Mouse (Mus musculus) heart, postnatal 0 days (tissue): ENCODE measurements around the gene B3glct. TPM values are rescaled to one million over a fixed set of nuclear protein-coding genes. Genes with fewer than 3 reads are reported as not detected.

ENCODE experiments used
- ATAC-seq: fragments of 200-750 bp; cut with Nextera tagmentation; 2 replicates; pipeline ENCODE4 v1.8.0; 2017; ENCODE audit warnings: low read depth, moderate number of reproducible peaks, moderate library complexity; ENCODE audit not compliant: insufficient read depth
- DNase-seq: peaks from one replicate; pipeline ENCODE4 v3.0.0-alpha.2; 2016; ENCODE audit warnings: low spot score
- H3K27ac ChIP-seq: fragments of 300-500 bp; sonication (generic); 2 replicates; pipeline ENCODE4 v1.5.1; 2014; ENCODE audit warnings: low read depth, mild to moderate bottlenecking
- H3K27me3 ChIP-seq: fragments of 300-500 bp; sonication (generic); 2 replicates; pipeline ENCODE4 v1.6.1; 2014; ENCODE audit warnings: low read length, mixed read lengths; ENCODE audit not compliant: control insufficient read depth, insufficient read depth
- H3K36me3 ChIP-seq: fragments of 300-500 bp; sonication (generic); replicated peaks from 2 replicates; pipeline ENCODE4 v1.6.1; 2014; ENCODE audit warnings: low read length, mixed read lengths; ENCODE audit not compliant: control insufficient read depth, insufficient read depth
- H3K4me1 ChIP-seq: fragments of 300-500 bp; sonication (generic); 2 replicates; pipeline ENCODE4 v1.6.1; 2014; ENCODE audit warnings: antibody characterized with exemption; ENCODE audit not compliant: control insufficient read depth, insufficient read depth
- H3K4me2 ChIP-seq: fragments of 300-500 bp; sonication (generic); 2 replicates; pipeline ENCODE4 v1.6.1; 2014; ENCODE audit warnings: low read depth, mild to moderate bottlenecking, low read length, moderate library complexity
- H3K4me3 ChIP-seq: fragments of 300-500 bp; sonication (generic); 2 replicates; pipeline ENCODE4 v1.5.1; 2014; ENCODE audit warnings: low read depth, low read length
- H3K9ac ChIP-seq: fragments of 300-500 bp; sonication (generic); replicated peaks from 2 replicates; pipeline ENCODE4 v1.6.1; 2014; ENCODE audit warnings: low read depth, low read length, mixed read lengths
- H3K9me3 ChIP-seq: fragments of 300-500 bp; sonication (generic); replicated peaks from 2 replicates; pipeline ENCODE4 v1.6.1; 2016; ENCODE audit warnings: low read length; ENCODE audit not compliant: control insufficient read depth
- CTCF ChIP-seq: IDR thresholded peaks from 2 replicates; pipeline ENCODE4 v1.5.1; 2016; ENCODE audit warnings: antibody characterized with exemption, control low read depth, low read depth
- EP300 ChIP-seq: IDR thresholded peaks from 2 replicates; pipeline ENCODE4 v1.6.1; 2016; ENCODE audit warnings: antibody characterized with exemption, low read depth
- WGBS: fragments of 180-500 bp; shearing (Covaris S2); extraction: QIAGEN DNeasy Blood & Tissue Kit; methylation state at CpG from one replicate; pipeline ENCODE4 v1.1.7; 2014; 5-methylcytosine and 5-hydroxymethylcytosine counted together
- polyA plus RNA-seq: library from polyadenylated mRNA; unstranded; fragments of >200 nt; fragmentation: Nextera tagmentation; extraction: Ambion mirVana; gene quantifications from 2 replicates; pipeline ENCODE4 v1.2.1, GENCODE M21; 2015
- total RNA-seq: library from RNA; depleted of rRNA; stranded (reverse); fragments of >200 nt; gene quantifications from 2 replicates; pipeline ENCODE4 v1.2.3, GENCODE M21; 2014; ENCODE audit warnings: low replicate concordance

B3glct gene
- total and polyA plus RNA-seq, 2 experiments from 2014 or later, result 5.7 to 12.2 TPM

GRCm38 (mm10) chr5:149713170-149713774 lies 35.2 kb downstream of the B3glct start:
- peaks cover 3% of the 10 kb centered on the region; the same call in 1 of the 2 replicates for H3K4me1 ChIP-seq
- DNase-seq (peak; percentile 61), ATAC-seq (no peak)
- peaks cover 8% of the 10 kb centered on the region; the same call in 1 of the 2 replicates for H3K9me3 ChIP-seq
- no peaks in the 10 kb centered on the region for H3K27me3 ChIP-seq
- H3K9ac ChIP-seq, result no peak overlapping the region
- H3K27ac ChIP-seq, result no peak overlapping the region
- 24% methylated on average over 11 of the region's 11 CpGs for WGBS
- no peaks in the 10 kb centered on the region for H3K36me3 ChIP-seq
- H3K4me2 ChIP-seq, result peak overlapping the region; percentile 62
- no peak for TF ChIP-seq EP300
- peak; percentile 60 for TF ChIP-seq CTCF
- peak overlapping the region; percentile 36 for H3K4me3 ChIP-seq

GRCm38 (mm10) chr5:149713834-149714233 lies 35.8 kb downstream of the B3glct start:
- peak overlapping the region; percentile 36 for H3K4me3 ChIP-seq
- peaks cover 2% of the 10 kb centered on the region; the same call in 1 of the 2 replicates for H3K9me3 ChIP-seq
- H3K27ac ChIP-seq, result no peak overlapping the region
- ATAC-seq, result no peak
- 18% methylated on average over 16 of the region's 16 CpGs for WGBS
- H3K27me3 ChIP-seq, result no peaks in the 10 kb centered on the region
- TF ChIP-seq CTCF (no peak), EP300 (no peak)
- DNase-seq, result no peak
- H3K36me3 ChIP-seq, result no peaks in the 10 kb centered on the region
- H3K4me1 ChIP-seq, result peaks cover 3% of the 10 kb centered on the region; the same call in 1 of the 2 replicates
- H3K9ac ChIP-seq, result no peak overlapping the region
- peak overlapping the region; percentile 62 for H3K4me2 ChIP-seq

- no peak overlapping the region for H3K27ac ChIP-seq
- H3K36me3 ChIP-seq, result no peaks in the 10 kb centered on the region
- H3K9me3 ChIP-seq, result no peaks in the 10 kb centered on the region
- WGBS, result 69% methylated on average over 15 of the region's 15 CpGs
- no peak overlapping the region for H3K4me2 ChIP-seq
- H3K9ac ChIP-seq, result no peak overlapping the region
- ATAC-seq (no peak), DNase-seq (no peak)
- H3K4me1 ChIP-seq, result peaks cover 3% of the 10 kb centered on the region; the same call in 1 of the 2 replicates
- no peak overlapping the region for H3K4me3 ChIP-seq
- H3K27me3 ChIP-seq, result no peaks in the 10 kb centered on the region
- TF ChIP-seq EP300 (no peak), CTCF (no peak)
Observed at GRCm38 (mm10) chr5:149715571-149716328, 37.7 kb downstream of the B3glct start.

DNA sequence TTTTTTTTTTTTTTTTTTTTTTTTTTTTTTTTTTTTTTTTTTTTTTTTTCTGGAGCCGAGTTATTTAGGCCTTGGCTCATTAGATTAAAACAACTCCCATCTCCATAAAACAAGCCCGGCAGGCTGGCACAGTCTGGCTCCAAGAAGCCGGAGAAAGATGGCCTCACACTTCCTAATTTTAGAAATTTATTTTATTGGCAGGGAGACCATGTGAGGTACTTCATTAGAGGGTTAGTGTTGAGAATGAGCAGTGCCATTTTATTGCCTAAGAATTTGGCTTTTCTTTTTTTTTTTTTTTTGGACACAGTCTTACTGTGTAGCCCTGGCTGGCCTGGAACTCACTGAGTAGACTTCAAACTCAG lies 38.3 kb downstream of the B3glct start:
- Histone ChIP-seq H3K27ac (no peak overlapping the region), H3K27me3 (no peaks in the 10 kb centered on the region), H3K4me2 (no peak overlapping the region), H3K4me1 (peaks cover 3% of the 10 kb centered on the region; the same call in 1 of the 2 replicates), H3K9me3 (no peaks in the 10 kb centered on the region), H3K36me3 (no peaks in the 10 kb centered on the region), H3K4me3 (no peak overlapping the region), H3K9ac (no peak overlapping the region)
- no peak for DNase-seq
- ATAC-seq, result no peak
- WGBS, result 41% methylated on average over 3 of the region's 3 CpGs
- TF ChIP-seq CTCF (no peak), EP300 (no peak)

- TF ChIP-seq EP300 (no peak), CTCF (no peak)
- Histone ChIP-seq H3K36me3 (peaks cover under 1% of the 10 kb centered on the region; the same call in 1 of the 2 replicates), H3K9ac (no peak overlapping the region), H3K27ac (no peak overlapping the region), H3K4me2 (no peak overlapping the region), H3K27me3 (no peaks in the 10 kb centered on the region), H3K9me3 (peaks cover 13% of the 10 kb centered on the region; the same call in 1 of the 2 replicates), H3K4me3 (no peak overlapping the region), H3K4me1 (no peaks in the 10 kb centered on the region)
- ATAC-seq (no peak), DNase-seq (no peak)
- WGBS, result 84% methylated on average over 8 of the region's 8 CpGs
Observed at GRCm38 (mm10) chr5:149731776-149732175, 53.7 kb downstream of the B3glct start.
